Mouse (Mus musculus) bone marrow macrophage, adult 2 months (primary cell): ENCODE data around the gene Cabp1.

Experiments used
- CTCF ChIP-seq: IDR thresholded peaks from 2 replicates; pipeline ENCODE4 v1.5.1; 2012; ENCODE audit warnings: low read depth, mild to moderate bottlenecking, low read length, moderate library complexity
- POLR2A ChIP-seq: IDR thresholded peaks from 2 replicates; pipeline ENCODE4 v1.6.1; 2012; ENCODE audit warnings: mild to moderate bottlenecking, low read depth, low read length, borderline replicate concordance

DNA sequence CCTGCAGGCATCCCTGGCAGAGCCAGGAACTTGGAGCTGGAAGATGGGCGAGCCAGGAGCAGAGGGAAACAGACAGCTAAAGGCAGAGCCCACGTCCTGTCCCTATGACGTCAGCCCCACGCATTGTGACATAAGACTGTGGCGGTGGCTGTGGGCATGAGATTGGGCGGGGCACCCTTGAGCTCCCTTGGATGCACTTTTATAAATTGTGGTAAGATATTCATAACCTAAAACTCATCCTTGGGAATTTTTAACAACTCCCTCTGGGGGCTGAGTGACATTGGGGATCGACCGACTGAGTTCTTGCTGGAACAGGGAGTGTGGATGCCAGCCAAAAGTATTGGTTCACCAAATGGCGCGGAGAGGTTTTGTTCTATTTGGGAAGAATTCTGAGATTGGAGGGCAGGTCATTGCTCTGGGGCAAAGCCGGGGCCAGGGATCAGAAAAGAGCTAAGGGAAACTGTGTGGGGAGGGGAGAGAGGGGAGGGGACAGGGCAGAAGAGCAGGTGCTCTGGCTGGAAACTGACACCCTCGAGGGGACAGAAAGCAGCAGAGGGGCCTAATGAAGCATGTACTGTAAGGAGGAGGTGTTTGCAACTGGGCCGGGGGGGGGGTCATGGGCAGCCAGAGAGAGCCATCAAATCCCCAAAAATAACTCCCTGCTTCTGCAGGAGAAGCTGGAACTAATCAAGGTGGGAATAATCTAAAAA, 26.9 kb upstream of the Cabp1 start:
- TF ChIP-seq CTCF (no peak), POLR2A (no peak)
